Mouse (Mus musculus) CH12.LX (cell line): ENCODE measurements around the gene Iscu. TPM values are rescaled to one million over a fixed set of nuclear protein-coding genes. Genes with fewer than 3 reads are reported as not detected.

Source experiments
- DNase-seq: peaks from one replicate; pipeline ENCODE4 v3.0.0-alpha.2; 2013; ENCODE audit errors: extremely low read depth
- H3K27ac ChIP-seq: 2 replicates; pipeline ENCODE4 v1.5.1; 2012; ENCODE audit warnings: low read depth, mild to moderate bottlenecking, control low read depth, moderate library complexity; ENCODE audit not compliant: insufficient read depth
- H3K27me3 ChIP-seq: replicated peaks from 2 replicates; pipeline ENCODE3; 2012; ENCODE audit warnings: inconsistent platforms
- H3K36me3 ChIP-seq, 2 experiments: replicated peaks in 1 of 2; 2 replicates each; pipeline versions ENCODE3 to v1.6.1; 2012; ENCODE audit warnings: inconsistent platforms in 1 of 2, low read length in 1 of 2, mild to moderate bottlenecking in 1 of 2, mixed read lengths in 1 of 2, moderate library complexity in 1 of 2; ENCODE audit not compliant: control insufficient read depth in 1 of 2, insufficient read depth in 1 of 2
- H3K4me1 ChIP-seq, 2 experiments: 2 replicates each; pipeline ENCODE4 v1.6.1; 2012; ENCODE audit warnings: inconsistent platforms in 1 of 2, moderate library complexity in 1 of 2; ENCODE audit not compliant: insufficient read depth in 2 of 2, control insufficient read depth in 1 of 2
- H3K4me2 ChIP-seq: 2 replicates; pipeline ENCODE4 v1.6.1; 2012; ENCODE audit warnings: low read depth, mild to moderate bottlenecking, control low read depth; ENCODE audit not compliant: poor library complexity, insufficient read depth, severe bottlenecking
- H3K4me3 ChIP-seq, 3 experiments: fragments of 150-350 bp in 1 of 3; sonication (generic) in 1 of 3; replicated peaks in 1 of 3; 2 replicates each; pipeline versions ENCODE3 to v1.5.1; 2011 to 2012; ENCODE audit warnings: low read depth in 2 of 3, low read length in 2 of 3, mild to moderate bottlenecking in 2 of 3, moderate library complexity in 2 of 3, control low read depth in 1 of 3, improper control_type of control experiment in 1 of 3, inconsistent platforms in 1 of 3, mixed read lengths in 1 of 3; ENCODE audit not compliant: poor library complexity in 1 of 3
- H3K79me2 ChIP-seq: replicated peaks from 2 replicates; pipeline ENCODE4 v1.6.1; 2012; ENCODE audit warnings: mild to moderate bottlenecking, moderate library complexity; ENCODE audit not compliant: control insufficient read depth, poor library complexity, insufficient read depth, severe bottlenecking; ENCODE audit errors: extremely low read depth
- H3K9ac ChIP-seq: 2 replicates; pipeline ENCODE4 v1.6.1; 2012; ENCODE audit warnings: low read depth, mild to moderate bottlenecking, control low read depth, moderate library complexity; ENCODE audit not compliant: insufficient read depth
- H3K9me3 ChIP-seq: replicated peaks from 2 replicates; pipeline ENCODE3; 2012; ENCODE audit warnings: low read length, inconsistent platforms, mixed read lengths
- BHLHE40 ChIP-seq: IDR thresholded peaks from 2 replicates; pipeline ENCODE4 v1.6.1; 2011; ENCODE audit warnings: mild to moderate bottlenecking, low read depth, low read length, improper control_type of control experiment
- CTCF ChIP-seq, 2 experiments: IDR thresholded peaks in 1 of 2; conservative IDR thresholded peaks in 1 of 2; 2 replicates each; pipeline ENCODE4 v1.5.1; 2011 to 2012; ENCODE audit warnings: low read depth in 2 of 2, low read length in 2 of 2, improper control_type of control experiment in 1 of 2, inconsistent platforms in 1 of 2, mild to moderate bottlenecking in 1 of 2, moderate library complexity in 1 of 2
- HCFC1 ChIP-seq: IDR thresholded peaks from 2 replicates; pipeline ENCODE4 v1.6.1; 2012; ENCODE audit warnings: low read depth, mild to moderate bottlenecking, inconsistent platforms, low read length, improper control_type of control experiment
- IRF4 ChIP-seq: IDR thresholded peaks from 2 replicates; pipeline ENCODE4 v1.6.1; 2014; ENCODE audit warnings: low read depth, mild to moderate bottlenecking, inconsistent platforms, low read length, improper control_type of control experiment
- NRF1 ChIP-seq: IDR thresholded peaks from 2 replicates; pipeline ENCODE4 v1.6.1; 2014; ENCODE audit warnings: low read depth, mild to moderate bottlenecking, inconsistent platforms, low read length, improper control_type of control experiment, moderate library complexity
- POLR2A ChIP-seq: IDR thresholded peaks from 2 replicates; pipeline ENCODE4 v1.6.1; 2011; ENCODE audit warnings: low read depth, mild to moderate bottlenecking, improper control_type of control experiment, low read length
- RCOR1 ChIP-seq: conservative IDR thresholded peaks from 2 replicates; pipeline ENCODE4 v1.6.1; 2012; ENCODE audit warnings: low read depth, mild to moderate bottlenecking, inconsistent platforms, low read length, improper control_type of control experiment
- SIN3A ChIP-seq: IDR thresholded peaks from 2 replicates; pipeline ENCODE4 v1.6.1; 2012; ENCODE audit warnings: low read length, improper control_type of control experiment, inconsistent platforms
- SMC3 ChIP-seq: IDR thresholded peaks from 2 replicates; pipeline ENCODE4 v1.6.1; 2011; ENCODE audit warnings: low read depth, low read length, improper control_type of control experiment
- TBP ChIP-seq: conservative IDR thresholded peaks from 2 replicates; pipeline ENCODE4 v1.6.1; 2011; ENCODE audit warnings: low read depth, low read length, improper control_type of control experiment
- USF2 ChIP-seq: conservative IDR thresholded peaks from 2 replicates; pipeline ENCODE4 v1.6.1; 2011; ENCODE audit warnings: low read depth, low read length, improper control_type of control experiment
- ZKSCAN1 ChIP-seq: IDR thresholded peaks from 2 replicates; pipeline ENCODE4 v1.6.1; 2012; ENCODE audit warnings: low read depth, inconsistent platforms, low read length, improper control_type of control experiment, borderline replicate concordance
- dilution Hi-C: fragments of 300-500 bp; cut with MboI; formaldehyde crosslinking; loops from 2 replicates; pipeline ENCODE4 v1.14.3; 2020; ENCODE audit warnings: low sequenced_read_pairs; ENCODE audit not compliant: extremely low pct_unique_long_range_greater_than_20kb, extremely low pct_ligation_motif_present
- in situ Hi-C: fragments of 300-500 bp; cut with MboI; formaldehyde crosslinking; loops from 3 replicates; pipeline ENCODE4 v1.14.3; 2019; ENCODE audit warnings: low sequenced_read_pairs, low pct_ligation_motif_present, low pct_unique_long_range_greater_than_20kb, mixed read lengths
- polyA plus RNA-seq: library from polyadenylated mRNA; unstranded; fragments of >175 nt; gene quantifications from 2 replicates; pipeline ENCODE4 v1.2.1, GENCODE M21; 2012; ENCODE audit warnings: low read depth; ENCODE audit not compliant: insufficient read length
- total RNA-seq, 2 experiments: library from RNA; depleted of rRNA; stranded (reverse); fragments of 300-350 nt in 1 of 2; fragments of >200 nt in 1 of 2; gene quantifications; 2 replicates each; pipeline ENCODE4 v1.2.3; 2012 to 2014

Iscu gene
- total and polyA plus RNA-seq, 3 experiments, result 72.1 to 86.7 (median 79.3) TPM

GRCm38 (mm10) chr5:113737607-113738237 lies 34.8 kb upstream of the Iscu start:
- dilution Hi-C loops (no loop called here), in situ Hi-C loops (no loop called here)
- TF ChIP-seq CTCF (conservative IDR thresholded peaks at IDR 0.05 in 1 of 2, IDR thresholded peaks at IDR 0.05 in 1 of 2; ENCODE audit: low read depth in 2 of 2, low read length in 2 of 2), result no peak
- TF ChIP-seq HCFC1, result no peak
- no peak for TF ChIP-seq NRF1
- no peak for TF ChIP-seq BHLHE40
- no peak for TF ChIP-seq POLR2A
- Histone ChIP-seq H3K4me3 (no peak overlapping the region), H3K27me3 (peaks cover 3% of the 10 kb centered on the region), H3K4me1 (peaks cover 10 to 21% of the 10 kb centered on the region in 2 experiments), H3K79me2 (no peaks in the 10 kb centered on the region), H3K9me3 (no peaks in the 10 kb centered on the region), H3K4me2 (no peak overlapping the region), H3K36me3 (peaks cover 51 to 59% of the 10 kb centered on the region in 2 experiments), H3K27ac (no peak overlapping the region), H3K9ac (no peak overlapping the region)
- DNase-seq, result no peak

- H3K9me3 ChIP-seq, result peaks cover 4% of the 10 kb centered on the region
- no peaks in the 10 kb centered on the region for H3K27me3 ChIP-seq
- in situ Hi-C loops, result no loop called here
- TF ChIP-seq USF2 (no peak), SMC3 (no peak), TBP (no peak), CTCF (conservative IDR thresholded peaks at IDR 0.05 in 1 of 2, IDR thresholded peaks at IDR 0.05 in 1 of 2; ENCODE audit: low read depth in 2 of 2, low read length in 2 of 2) (0 out of 4 replicates have a peak, but pooled peaks have one; percentile 20 to 29), RCOR1 (no peak), BHLHE40 (no peak), IRF4 (no peak), ZKSCAN1 (no peak), SIN3A (no peak)
- TF ChIP-seq, all 38 proteins: peak for 1
- DNase-seq, result no peak
- Histone ChIP-seq H3K27ac (no peak overlapping the region), H3K9ac (no peak overlapping the region), H3K79me2 (no peaks in the 10 kb centered on the region), H3K4me2 (no peak overlapping the region), H3K36me3 (peaks cover 94 to 99% of the 10 kb centered on the region in 2 experiments), H3K4me1 (no peaks in the 10 kb centered on the region), H3K4me3 (no peak overlapping the region)
- dilution Hi-C loops, result no loop called here
Measured at GRCm38 (mm10) chr5:113747629-113748028, 24.9 kb upstream of the Iscu start.
